Mouse (Mus musculus) G1E (cell line): ENCODE results near the gene Mfsd12.

ENCODE experiments used
- CTCF ChIP-seq: IDR thresholded peaks from 2 replicates; pipeline ENCODE4 v1.5.1; 2012; ENCODE audit warnings: low read depth, low read length, inconsistent platforms, mixed read lengths
- GATA1 ChIP-seq: IDR thresholded peaks from 2 replicates; pipeline ENCODE4 v1.6.1; 2012; ENCODE audit warnings: borderline replicate concordance, low read length, inconsistent platforms, mixed read lengths
- GATA2 ChIP-seq: IDR thresholded peaks from 2 replicates; pipeline ENCODE4 v1.6.1; 2012; ENCODE audit warnings: low read depth, low read length, inconsistent platforms, borderline replicate concordance
- TAL1 ChIP-seq: conservative IDR thresholded peaks from 2 replicates; pipeline ENCODE4 v1.6.1; 2012; ENCODE audit warnings: low read depth, low read length, inconsistent platforms, mixed read lengths

- TF ChIP-seq CTCF (no peak), GATA1 (no peak), TAL1 (no peak), GATA2 (no peak)
Observed at GRCm38 (mm10) chr10:81388505-81389055, 31.3 kb downstream of the Mfsd12 start, which contains the start of gene Gm48552.
